Mouse (Mus musculus): ENCODE results near the gene Iqgap3. TPM values are rescaled to one million over a fixed set of nuclear protein-coding genes. Genes with fewer than 3 reads are reported as not detected.

Iqgap3 gene
- polyA plus RNA-seq, 1 experiment from 2014 or later, result 30.3 TPM

- peaks cover 88% of the 10 kb centered on the region for H3K4me1 ChIP-seq
- WGBS, result 20% methylated on average over 6 of the region's 6 CpGs
- peak overlapping the region; percentile 25; the same call in 1 of the 2 replicates for H3K4me3 ChIP-seq
Measured at GRCm38 (mm10) chr3:88149510-88149974, 67.8 kb downstream of the Iqgap3 start.

GRCm38 (mm10) chr3:88150061-88150998, 68.6 kb downstream of the Iqgap3 start:
- peak overlapping the region; percentile 25 for H3K4me3 ChIP-seq

More at GRCm38 (mm10) chr3:88149510-88149974, 67.8 kb downstream of the Iqgap3 start:
- Histone ChIP-seq H3K27me3 (ENCODE audit: poor library complexity, severe bottlenecking) (no peaks in the 10 kb centered on the region), H3K9me3 (no peaks in the 10 kb centered on the region), H3K36me3 (replicated peaks) (peaks cover 5% of the 10 kb centered on the region; the same call in 1 of the 2 replicates), H3K27ac (peak overlapping the region; percentile 82)
- no peak for DNase-seq (ENCODE audit: extremely low spot score, low spot score)

GRCm38 (mm10) chr3:88150999-88151364, 69.2 kb downstream of the Iqgap3 start:
- H3K27ac ChIP-seq, result peak overlapping the region; percentile 82
- peaks cover 7% of the 10 kb centered on the region for H3K36me3 ChIP-seq (replicated peaks)
- H3K27me3 ChIP-seq (ENCODE audit: poor library complexity, severe bottlenecking), result no peaks in the 10 kb centered on the region
- H3K4me1 ChIP-seq, result peaks cover 73% of the 10 kb centered on the region
- 56% methylated on average over 3 of the region's 3 CpGs for WGBS
- peak overlapping the region; percentile 4 for H3K4me3 ChIP-seq
- no peak for DNase-seq (ENCODE audit: extremely low spot score, low spot score)
- H3K9me3 ChIP-seq, result no peaks in the 10 kb centered on the region

More at GRCm38 (mm10) chr3:88150061-88150998, 68.6 kb downstream of the Iqgap3 start:
- Histone ChIP-seq H3K4me1 (peaks cover 80% of the 10 kb centered on the region), H3K9me3 (no peaks in the 10 kb centered on the region), H3K27me3 (ENCODE audit: poor library complexity, severe bottlenecking) (no peaks in the 10 kb centered on the region), H3K27ac (peak overlapping the region; percentile 82), H3K36me3 (replicated peaks) (peaks cover 3% of the 10 kb centered on the region; the same call in 1 of the 2 replicates)
- no peak for DNase-seq (ENCODE audit: extremely low spot score, low spot score)
- 15% methylated on average over 14 of the region's 14 CpGs for WGBS

- peak overlapping the region; percentile 54 for H3K27ac ChIP-seq
- H3K9me3 ChIP-seq, result no peaks in the 10 kb centered on the region
- no peak for DNase-seq (ENCODE audit: extremely low spot score, low spot score)
- peaks cover 62% of the 10 kb centered on the region for H3K4me1 ChIP-seq
- H3K36me3 ChIP-seq (replicated peaks), result peaks cover 17% of the 10 kb centered on the region
- no peaks in the 10 kb centered on the region for H3K27me3 ChIP-seq (ENCODE audit: poor library complexity, severe bottlenecking)
- 57% methylated on average over 3 of the region's 3 CpGs for WGBS
- no peak overlapping the region for H3K4me3 ChIP-seq
Measured at GRCm38 (mm10) chr3:88152056-88152455, 70.3 kb downstream of the Iqgap3 start.

- Histone ChIP-seq H3K4me1 (peaks cover 61% of the 10 kb centered on the region), H3K27me3 (ENCODE audit: poor library complexity, severe bottlenecking) (no peaks in the 10 kb centered on the region), H3K27ac (no peak overlapping the region), H3K36me3 (replicated peaks) (peaks cover 25% of the 10 kb centered on the region), H3K9me3 (no peaks in the 10 kb centered on the region), H3K4me3 (no peak overlapping the region)
- DNase-seq (ENCODE audit: extremely low spot score, low spot score), result no peak
- WGBS, result 81% methylated on average over 3 of the region's 3 CpGs
Measured at GRCm38 (mm10) chr3:88153290-88154011, 71.7 kb downstream of the Iqgap3 start.

GRCm38 (mm10) chr3:88154236-88154635, 72.5 kb downstream of the Iqgap3 start:
- H3K9me3 ChIP-seq, result no peaks in the 10 kb centered on the region
- H3K27me3 ChIP-seq (ENCODE audit: poor library complexity, severe bottlenecking), result no peaks in the 10 kb centered on the region
- H3K27ac ChIP-seq, result no peak overlapping the region
- 72% methylated on average over 2 of the region's 2 CpGs for WGBS
- no peak overlapping the region for H3K4me3 ChIP-seq
- H3K36me3 ChIP-seq (replicated peaks), result peaks cover 33% of the 10 kb centered on the region
- DNase-seq (ENCODE audit: extremely low spot score, low spot score), result no peak
- peaks cover 53% of the 10 kb centered on the region for H3K4me1 ChIP-seq

GRCm38 (mm10) chr3:88156817-88157216, 75.0 kb downstream of the Iqgap3 start:
- H3K4me3 ChIP-seq, result no peak overlapping the region
- H3K36me3 ChIP-seq (replicated peaks), result peaks cover 57% of the 10 kb centered on the region
- no peaks in the 10 kb centered on the region for H3K9me3 ChIP-seq
- H3K27ac ChIP-seq, result no peak overlapping the region
- H3K4me1 ChIP-seq, result peaks cover 27% of the 10 kb centered on the region
- no peaks in the 10 kb centered on the region for H3K27me3 ChIP-seq (ENCODE audit: poor library complexity, severe bottlenecking)
- no peak for DNase-seq (ENCODE audit: extremely low spot score, low spot score)

- 17% methylated on average over 23 of the region's 23 CpGs for WGBS
- Histone ChIP-seq H3K27ac (peak overlapping the region; percentile 65), H3K36me3 (replicated peaks) (peaks cover 68% of the 10 kb centered on the region), H3K27me3 (ENCODE audit: poor library complexity, severe bottlenecking) (no peaks in the 10 kb centered on the region), H3K9me3 (no peaks in the 10 kb centered on the region), H3K4me3 (peak overlapping the region; percentile 9; the same call in 1 of the 2 replicates), H3K4me1 (peaks cover 25% of the 10 kb centered on the region)
- DNase-seq (ENCODE audit: extremely low spot score, low spot score), result peak; percentile 69
Measured at GRCm38 (mm10) chr3:88157771-88158597, 76.2 kb downstream of the Iqgap3 start.

- no peak for DNase-seq (ENCODE audit: extremely low spot score, low spot score)
- Histone ChIP-seq H3K36me3 (replicated peaks) (peaks cover 77% of the 10 kb centered on the region), H3K27ac (no peak overlapping the region), H3K4me3 (no peak overlapping the region), H3K9me3 (no peaks in the 10 kb centered on the region), H3K27me3 (ENCODE audit: poor library complexity, severe bottlenecking) (no peaks in the 10 kb centered on the region), H3K4me1 (peaks cover 30% of the 10 kb centered on the region)
- WGBS, result 86% methylated on average over 6 of the region's 6 CpGs
Measured at GRCm38 (mm10) chr3:88158991-88159390, 77.2 kb downstream of the Iqgap3 start.

- no peaks in the 10 kb centered on the region for H3K9me3 ChIP-seq
- H3K4me1 ChIP-seq, result peaks cover 39% of the 10 kb centered on the region
- no peak overlapping the region for H3K27ac ChIP-seq
- no peak overlapping the region for H3K4me3 ChIP-seq
- H3K27me3 ChIP-seq (ENCODE audit: poor library complexity, severe bottlenecking), result no peaks in the 10 kb centered on the region
- no peak for DNase-seq (ENCODE audit: extremely low spot score, low spot score)
- H3K36me3 ChIP-seq (replicated peaks), result peaks cover 93% of the 10 kb centered on the region
- 83% methylated on average over 6 of the region's 6 CpGs for WGBS
Measured at GRCm38 (mm10) chr3:88160856-88161255, 79.1 kb downstream of the Iqgap3 start.

GRCm38 (mm10) chr3:88162259-88162658, 80.5 kb downstream of the Iqgap3 start:
- Histone ChIP-seq H3K4me1 (peaks cover 37% of the 10 kb centered on the region), H3K27ac (no peak overlapping the region), H3K27me3 (ENCODE audit: poor library complexity, severe bottlenecking) (no peaks in the 10 kb centered on the region), H3K4me3 (no peak overlapping the region), H3K36me3 (replicated peaks) (peaks cover 94% of the 10 kb centered on the region), H3K9me3 (no peaks in the 10 kb centered on the region)
- WGBS, result 88% methylated on average over 8 of the region's 8 CpGs
- no peak for DNase-seq (ENCODE audit: extremely low spot score, low spot score)

- 78% methylated on average over 4 of the region's 4 CpGs for WGBS
- Histone ChIP-seq H3K27me3 (ENCODE audit: poor library complexity, severe bottlenecking) (no peaks in the 10 kb centered on the region), H3K9me3 (no peaks in the 10 kb centered on the region), H3K4me3 (no peak overlapping the region), H3K4me1 (peaks cover 32% of the 10 kb centered on the region), H3K27ac (no peak overlapping the region), H3K36me3 (replicated peaks) (peaks cover 98% of the 10 kb centered on the region)
- DNase-seq (ENCODE audit: extremely low spot score, low spot score), result no peak
Measured at GRCm38 (mm10) chr3:88162811-88163210, 81.0 kb downstream of the Iqgap3 start.
